Mouse (Mus musculus): ENCODE measurements around the gene Mrps21. TPM values are rescaled to one million over a fixed set of nuclear protein-coding genes. Genes with fewer than 3 reads are reported as not detected.

Mrps21 gene
- total and polyA plus RNA-seq, 2 experiments = 39.6 to 205 TPM

DNA sequence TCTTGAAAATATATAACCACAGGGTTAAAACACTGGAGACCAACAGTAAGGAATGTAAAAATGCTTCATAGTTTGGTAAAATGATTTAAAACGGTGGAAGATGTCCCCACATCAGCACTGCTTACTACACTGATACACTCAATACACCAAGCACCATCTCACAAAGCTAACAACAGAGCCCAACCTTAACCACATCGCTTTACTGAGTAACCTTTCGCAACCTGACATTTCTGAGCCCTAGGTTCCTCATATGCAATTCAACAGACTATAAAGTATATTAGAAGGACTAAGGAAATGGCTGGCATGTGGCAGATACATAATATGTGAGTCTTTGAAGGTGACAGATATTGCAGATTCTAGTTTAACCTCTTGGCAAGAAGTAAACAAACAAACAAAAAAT is 54.6 kb downstream of the Mrps21 start:
- Histone ChIP-seq H3K4me1 (ENCODE audit: control insufficient read depth, insufficient read depth, low read length) (peaks cover 1% of the 10 kb centered on the region), H3K4me3 (ENCODE audit: insufficient read depth, low read depth, low read length) (no peak overlapping the region), H3K9ac (ENCODE audit: low read depth, low read length) (no peak overlapping the region; the same call in 1 of the 2 replicates), H3K36me3 (ENCODE audit: control insufficient read depth, insufficient read depth, low read length) (no peaks in the 10 kb centered on the region), H3K79me2 (ENCODE audit: control insufficient read depth, insufficient read depth, low read length) (peaks cover 25% of the 10 kb centered on the region), H3K27ac (replicated peaks; ENCODE audit: insufficient read depth, low read depth, low read length) (no peak overlapping the region), H3K27me3 (ENCODE audit: control insufficient read depth, insufficient read depth, low read length) (no peaks in the 10 kb centered on the region)
- DNase-seq (ENCODE audit: extremely low read depth, low read depth, low spot score) = no peak
- 57% methylated on average over 3 of the region's 3 CpGs for WGBS
- TF ChIP-seq CTCF (IDR thresholded peaks at IDR 0.05; ENCODE audit: low read depth, low read length) = no peak

Other genes starting within 250 kb of the Mrps21 start
- gene Ensa, start 246.5 kb downstream of the Mrps21 start, total RNA-seq (2014; rRNA removed) = 23.5 and 25.1 TPM in 2 replicates
- 5.0 and 5.2 TPM in 2 replicates for gene Ensa, start 246.5 kb downstream of the Mrps21 start, polyA plus RNA-seq (2012; rRNA removed)
- gene Mcl1, start 212.7 kb downstream of the Mrps21 start, total RNA-seq (2014; rRNA removed) = 57.5 and 92.2 TPM in 2 replicates
- 38.7 and 39.4 TPM in 2 replicates for gene Mcl1, start 212.7 kb downstream of the Mrps21 start, polyA plus RNA-seq (2012; rRNA removed)
- gene Adamtsl4, start 183.6 kb downstream of the Mrps21 start, total RNA-seq (2014; rRNA removed) = 0.55 and 1.6 TPM in 2 replicates
- gene Adamtsl4, start 183.6 kb downstream of the Mrps21 start, polyA plus RNA-seq (2012; rRNA removed) = 2.5 and 4.7 TPM in 2 replicates
- gene Ecm1, start 131.9 kb downstream of the Mrps21 start, total RNA-seq (2014; rRNA removed) = 48.1 and 87.7 TPM in 2 replicates
- 354 and 374 TPM in 2 replicates for gene Ecm1, start 131.9 kb downstream of the Mrps21 start, polyA plus RNA-seq (2012; rRNA removed)
- gene Tars2, start 111.3 kb downstream of the Mrps21 start, total RNA-seq (2014; rRNA removed) = 18.9 and 22.2 TPM in 2 replicates
- 24.6 and 26.5 TPM in 2 replicates for gene Tars2, start 111.3 kb downstream of the Mrps21 start, polyA plus RNA-seq (2012; rRNA removed)
- 7.6 and 9.3 TPM in 2 replicates for gene Rprd2, start 52.7 kb downstream of the Mrps21 start, total RNA-seq (2014; rRNA removed)
- gene Rprd2, start 52.7 kb downstream of the Mrps21 start, polyA plus RNA-seq (2012; rRNA removed) = 5.1 and 7.9 TPM in 2 replicates
- 6.5 and 7.8 TPM in 2 replicates for gene Prpf3, start 15.6 kb downstream of the Mrps21 start, total RNA-seq (2014; rRNA removed)
- 4.1 and 7.4 TPM in 2 replicates for gene Prpf3, start 15.6 kb downstream of the Mrps21 start, polyA plus RNA-seq (2012; rRNA removed)
- 9.2 and 19.5 TPM in 2 replicates for gene Ciart, start 10.7 kb upstream of the Mrps21 start, total RNA-seq (2014; rRNA removed)
- gene Ciart, start 10.7 kb upstream of the Mrps21 start, polyA plus RNA-seq (2012; rRNA removed) = 1.4 and 1.7 TPM in 2 replicates
- 3.7 and 5.3 TPM in 2 replicates for gene BC028528, start 20.5 kb upstream of the Mrps21 start, total RNA-seq (2014; rRNA removed)
- gene BC028528, start 20.5 kb upstream of the Mrps21 start, polyA plus RNA-seq (2012; rRNA removed) = 0.72 and 0.98 TPM in 2 replicates
- 36.2 and 43.2 TPM in 2 replicates for gene Aph1a, start 22.4 kb upstream of the Mrps21 start, total RNA-seq (2014; rRNA removed)
- gene Aph1a, start 22.4 kb upstream of the Mrps21 start, polyA plus RNA-seq (2012; rRNA removed) = 181 and 255 TPM in 2 replicates
- 24.5 and 35.6 TPM in 2 replicates for gene Car14, start 33.2 kb upstream of the Mrps21 start, total RNA-seq (2014; rRNA removed)
- gene Car14, start 33.2 kb upstream of the Mrps21 start, polyA plus RNA-seq (2012; rRNA removed) = 47.9 and 56.8 TPM in 2 replicates
- 8.5 and 11.7 TPM in 2 replicates for gene Anp32e, start 57.7 kb upstream of the Mrps21 start, total RNA-seq (2014; rRNA removed)
- gene Anp32e, start 57.7 kb upstream of the Mrps21 start, polyA plus RNA-seq (2012; rRNA removed) = 3.7 and 3.8 TPM in 2 replicates
- gene Plekho1, start 124.5 kb upstream of the Mrps21 start, total RNA-seq (2014; rRNA removed) = 5.2 and 6.8 TPM in 2 replicates
- gene Plekho1, start 124.5 kb upstream of the Mrps21 start, polyA plus RNA-seq (2012; rRNA removed) = 4.6 and 8.0 TPM in 2 replicates
- gene Vps45, start 186.9 kb upstream of the Mrps21 start, total RNA-seq (2014; rRNA removed) = 8.9 and 10.7 TPM in 2 replicates
- gene Vps45, start 186.9 kb upstream of the Mrps21 start, polyA plus RNA-seq (2012; rRNA removed) = 2.1 and 2.4 TPM in 2 replicates
- 8.9 and 11.9 TPM in 2 replicates for gene Otud7b, start 233.0 kb upstream of the Mrps21 start, total RNA-seq (2014; rRNA removed)
- gene Otud7b, start 233.0 kb upstream of the Mrps21 start, polyA plus RNA-seq (2012; rRNA removed) = 5.9 and 6.8 TPM in 2 replicates

Data from liver, adult 2 months (tissue).